Mouse (Mus musculus): ENCODE results near the gene Vmp1. TPM values are rescaled to one million over a fixed set of nuclear protein-coding genes. Genes with fewer than 3 reads are reported as not detected.

Vmp1 gene
- polyA plus RNA-seq, 1 experiment, result 525 TPM

DNA sequence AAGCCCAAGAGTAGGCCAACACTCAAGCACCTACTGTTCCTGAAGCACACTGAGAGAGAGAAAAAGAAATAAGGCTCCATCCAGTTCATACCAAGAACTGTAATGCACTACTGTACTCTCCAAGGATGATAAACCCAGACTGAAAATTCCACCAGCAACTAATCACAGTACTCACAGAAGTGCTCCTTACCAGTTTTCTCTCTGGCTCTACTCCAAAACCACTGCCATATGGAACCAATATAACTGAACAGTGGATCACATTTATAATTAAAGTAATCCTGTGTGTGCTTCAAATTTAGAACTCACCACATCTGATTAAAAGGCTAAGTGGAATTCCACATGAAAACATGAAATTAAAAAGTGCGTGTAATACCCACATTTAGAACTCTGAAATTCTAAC is 140.8 kb downstream of the Vmp1 start:
- Histone ChIP-seq H3K4me3 (ENCODE audit: insufficient read depth, low read length) (peak overlapping the region; percentile 33), H3K27ac (ENCODE audit: insufficient read depth, low read length) (peak overlapping the region; percentile 67), H3K4me1 (ENCODE audit: control insufficient read depth, insufficient read depth, low read length) (peaks cover 5% of the 10 kb centered on the region)
- no peak for TF ChIP-seq CTCF (IDR thresholded peaks at IDR 0.05; ENCODE audit: borderline replicate concordance, insufficient read depth, low read length)
- no peak for TF ChIP-seq POLR2A (IDR thresholded peaks at IDR 0.05; ENCODE audit: low read depth, low read length)

DNA sequence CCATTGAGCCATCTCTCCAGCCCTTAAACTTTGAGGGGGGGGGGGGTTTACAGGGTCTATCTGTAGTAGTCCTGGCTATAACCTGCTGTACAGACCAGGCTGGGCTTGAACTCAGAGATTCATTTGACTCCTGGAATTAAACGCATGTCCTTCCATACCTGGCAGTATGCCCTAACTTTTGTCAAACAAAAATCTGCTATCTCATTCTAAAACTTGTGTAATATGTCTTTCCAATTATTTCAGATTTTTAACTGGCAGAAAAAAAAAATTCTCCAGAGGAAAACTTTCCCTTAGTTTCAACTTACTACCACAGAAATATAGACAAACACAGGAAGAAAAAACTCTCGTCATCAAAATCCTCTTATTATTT is 143.2 kb downstream of the Vmp1 start:
- peaks cover 5% of the 10 kb centered on the region for H3K4me1 ChIP-seq (ENCODE audit: control insufficient read depth, insufficient read depth, low read length)
- TF ChIP-seq CTCF (IDR thresholded peaks at IDR 0.05; ENCODE audit: borderline replicate concordance, insufficient read depth, low read length), result no peak
- no peak for TF ChIP-seq POLR2A (IDR thresholded peaks at IDR 0.05; ENCODE audit: low read depth, low read length)
- H3K27ac ChIP-seq (ENCODE audit: insufficient read depth, low read length), result no peak overlapping the region
- no peak overlapping the region for H3K4me3 ChIP-seq (ENCODE audit: insufficient read depth, low read length)

DNA sequence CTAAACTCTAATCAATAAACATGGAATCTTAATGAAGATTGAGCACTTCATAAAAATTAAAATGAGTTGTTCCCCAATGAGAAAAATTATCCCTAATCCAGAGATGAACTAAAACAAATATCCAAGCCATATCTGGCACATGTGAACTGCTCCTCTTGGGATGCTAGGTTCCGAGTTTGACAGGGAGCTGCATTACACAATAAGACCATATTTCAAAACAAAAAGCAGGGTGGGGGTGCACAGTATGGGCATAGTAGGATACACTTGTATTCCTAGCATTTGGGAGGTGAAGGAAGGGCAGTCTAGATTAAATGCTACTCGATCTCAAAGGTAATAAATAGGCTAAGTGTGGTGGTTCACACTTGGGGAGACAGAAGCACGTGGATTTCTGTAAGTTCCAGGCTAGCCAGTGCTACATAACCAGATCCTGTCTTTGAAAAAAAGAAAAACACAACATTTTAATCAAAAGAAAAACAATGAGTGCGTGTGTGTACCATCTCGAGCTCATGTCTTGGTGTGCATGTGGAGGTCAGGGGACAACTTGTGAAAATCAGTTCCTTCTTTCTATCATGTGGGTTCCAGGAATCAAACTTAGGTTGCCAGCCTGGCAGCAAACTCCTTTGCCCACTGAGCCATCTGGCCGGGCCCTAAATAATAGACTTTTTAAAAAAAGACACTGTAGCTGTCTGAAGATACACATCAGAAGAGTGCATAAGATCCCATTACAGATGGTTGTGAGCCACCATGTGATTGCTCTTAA is 143.7 kb downstream of the Vmp1 start:
- Histone ChIP-seq H3K4me1 (ENCODE audit: control insufficient read depth, insufficient read depth, low read length) (peaks cover 5% of the 10 kb centered on the region), H3K4me3 (ENCODE audit: insufficient read depth, low read length) (no peak overlapping the region), H3K27ac (ENCODE audit: insufficient read depth, low read length) (no peak overlapping the region)
- TF ChIP-seq CTCF (IDR thresholded peaks at IDR 0.05; ENCODE audit: borderline replicate concordance, insufficient read depth, low read length) (no peak), POLR2A (IDR thresholded peaks at IDR 0.05; ENCODE audit: low read depth, low read length) (no peak)

DNA sequence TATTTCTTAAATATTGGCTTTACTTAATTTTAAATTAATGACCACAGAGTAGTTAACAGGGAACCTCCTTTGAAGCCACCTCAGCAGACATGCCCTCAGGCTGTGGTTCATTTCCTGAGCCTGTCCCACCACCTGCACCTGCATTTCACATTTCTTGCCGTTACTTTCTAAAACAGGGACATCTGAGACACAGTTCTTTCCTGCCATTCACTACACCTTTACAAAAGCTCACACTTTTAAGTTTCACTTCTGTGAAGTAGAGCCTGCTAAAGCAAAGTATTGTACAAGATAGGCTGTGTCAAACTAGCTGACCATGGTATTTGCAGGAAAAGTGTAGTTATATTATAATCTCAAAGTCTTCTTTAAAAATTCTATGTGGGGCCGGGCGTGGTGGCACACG is 144.8 kb downstream of the Vmp1 start:
- H3K4me1 ChIP-seq (ENCODE audit: control insufficient read depth, insufficient read depth, low read length), result peaks cover 5% of the 10 kb centered on the region
- no peak overlapping the region for H3K27ac ChIP-seq (ENCODE audit: insufficient read depth, low read length)
- no peak for TF ChIP-seq CTCF (IDR thresholded peaks at IDR 0.05; ENCODE audit: borderline replicate concordance, insufficient read depth, low read length)
- no peak for TF ChIP-seq POLR2A (IDR thresholded peaks at IDR 0.05; ENCODE audit: low read depth, low read length)
- H3K4me3 ChIP-seq (ENCODE audit: insufficient read depth, low read length), result no peak overlapping the region

DNA sequence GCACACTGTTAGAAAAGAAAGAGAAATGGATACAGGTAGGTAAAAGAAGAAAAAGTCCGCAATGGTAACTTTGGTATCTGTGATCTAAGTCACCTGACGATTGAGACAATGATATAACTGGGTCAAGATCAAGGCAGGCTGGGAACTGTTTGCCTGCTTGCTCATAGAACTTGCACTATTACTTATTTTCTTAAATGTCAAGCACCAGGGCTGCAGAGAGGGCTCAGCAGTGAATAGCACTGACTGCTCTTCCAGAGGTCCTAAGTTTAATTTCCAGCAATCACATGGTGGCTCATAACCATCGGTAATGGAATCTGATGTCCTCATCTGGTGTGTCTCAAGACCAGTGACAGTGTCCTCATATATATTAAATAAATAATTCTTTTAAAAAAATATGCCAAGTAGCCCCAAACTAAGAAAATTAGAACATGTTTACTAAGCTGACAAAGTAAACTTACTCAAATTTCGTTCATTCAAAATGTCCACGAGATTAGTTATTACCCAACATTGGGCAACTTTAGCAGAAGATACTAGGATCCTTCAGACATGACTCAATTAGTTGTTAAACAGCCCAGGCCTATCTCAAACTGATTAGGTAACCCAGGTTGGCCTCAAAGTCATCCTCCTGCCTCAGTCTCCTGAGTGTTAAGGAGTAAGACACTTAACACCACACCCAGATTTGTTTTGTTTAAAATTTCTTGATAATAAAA is 149.3 kb downstream of the Vmp1 start:
- Histone ChIP-seq H3K4me1 (ENCODE audit: control insufficient read depth, insufficient read depth, low read length) (no peaks in the 10 kb centered on the region), H3K27ac (ENCODE audit: insufficient read depth, low read length) (no peak overlapping the region), H3K4me3 (ENCODE audit: insufficient read depth, low read length) (no peak overlapping the region)
- TF ChIP-seq POLR2A (IDR thresholded peaks at IDR 0.05; ENCODE audit: low read depth, low read length) (no peak), CTCF (IDR thresholded peaks at IDR 0.05; ENCODE audit: borderline replicate concordance, insufficient read depth, low read length) (no peak)

Other genes with a start within 250 kb of the Vmp1 start
- gene Rnft1, start 199.2 kb downstream of the Vmp1 start, polyA plus RNA-seq (2011; ENCODE audit: insufficient read length, low read depth, missing spikeins), result 72.6 and 83.5 TPM in 2 replicates
- gene Rps6kb1, start 139.0 kb downstream of the Vmp1 start, polyA plus RNA-seq (2011; ENCODE audit: insufficient read length, low read depth, missing spikeins), result 70.3 and 71.4 TPM in 2 replicates
- gene Tubd1, start 138.8 kb downstream of the Vmp1 start, polyA plus RNA-seq (2011; ENCODE audit: insufficient read length, low read depth, missing spikeins), result 6.4 and 8.2 TPM in 2 replicates
- 18.3 and 19.1 TPM in 2 replicates for gene Ptrh2, start 149 bp upstream of the Vmp1 start, polyA plus RNA-seq (2011; ENCODE audit: insufficient read length, low read depth, missing spikeins)
- gene Cltc, start 73.7 kb upstream of the Vmp1 start, polyA plus RNA-seq (2011; ENCODE audit: insufficient read length, low read depth, missing spikeins), result 468 and 511 TPM in 2 replicates
- 33.7 and 38.9 TPM in 2 replicates for gene Dhx40, start 123.9 kb upstream of the Vmp1 start, polyA plus RNA-seq (2011; ENCODE audit: insufficient read length, low read depth, missing spikeins)